Mouse (Mus musculus) embryonic facial prominence, embryonic 13.5 days (tissue): ENCODE data around the gene Hist1h2bc. TPM values are rescaled to one million over a fixed set of nuclear protein-coding genes. Genes with fewer than 3 reads are reported as not detected.

Experiments
- ATAC-seq: fragments of 200-750 bp; cut with Nextera tagmentation; 2 replicates; pipeline ENCODE4 v1.8.0; 2017; ENCODE audit warnings: low read depth; ENCODE audit not compliant: insufficient number of reproducible peaks, insufficient read depth, low FRiP score, low TSS enrichment
- H3K27ac ChIP-seq: fragments of 300-500 bp; sonication (generic); 2 replicates; pipeline ENCODE4 v1.5.1; 2015; ENCODE audit warnings: moderate library complexity, mild to moderate bottlenecking, inconsistent platforms
- H3K27me3 ChIP-seq: fragments of 300-500 bp; sonication (generic); 2 replicates; pipeline ENCODE4 v1.6.1; 2015; ENCODE audit warnings: mild to moderate bottlenecking, inconsistent platforms
- H3K36me3 ChIP-seq: fragments of 300-500 bp; sonication (generic); 2 replicates; pipeline ENCODE4 v1.6.1; 2015; ENCODE audit warnings: mild to moderate bottlenecking, inconsistent platforms
- H3K4me1 ChIP-seq: fragments of 300-500 bp; sonication (generic); 2 replicates; pipeline ENCODE4 v1.6.1; 2015; ENCODE audit warnings: inconsistent platforms
- H3K4me2 ChIP-seq: fragments of 300-500 bp; sonication (generic); 2 replicates; pipeline ENCODE4 v1.6.1; 2015; ENCODE audit warnings: moderate library complexity, mild to moderate bottlenecking, inconsistent platforms
- H3K4me3 ChIP-seq: fragments of 300-500 bp; sonication (generic); 2 replicates; pipeline ENCODE4 v1.5.1; 2015; ENCODE audit warnings: mild to moderate bottlenecking, inconsistent platforms
- H3K9ac ChIP-seq: fragments of 300-500 bp; sonication (generic); 2 replicates; pipeline ENCODE4 v1.6.1; 2015; ENCODE audit warnings: mild to moderate bottlenecking, inconsistent platforms
- H3K9me3 ChIP-seq: fragments of 300-500 bp; sonication (generic); 2 replicates; pipeline ENCODE4 v1.6.1; 2016; ENCODE audit warnings: inconsistent platforms
- WGBS: fragments of 180-500 bp; shearing (Covaris S2); methylation state at CpG from one replicate; pipeline ENCODE4 v1.1.7; 2015; ENCODE audit warnings: mixed read lengths; 5-methylcytosine and 5-hydroxymethylcytosine counted together
- microRNA-seq: library from miRNA; unstranded; fragments of <30 nt; microRNA quantifications from one replicate; pipeline ENCODE4, GENCODE M21; 2016
- polyA plus RNA-seq: library from polyadenylated mRNA; unstranded; fragments of >200 nt; fragmentation: Nextera tagmentation; extraction: Ambion mirVana; gene quantifications from 2 replicates; pipeline ENCODE4 v1.2.1, GENCODE M21; 2015

Hist1h2bc gene
- polyA plus RNA-seq, 1 experiment from 2014 or later, result 39.3 TPM

DNA sequence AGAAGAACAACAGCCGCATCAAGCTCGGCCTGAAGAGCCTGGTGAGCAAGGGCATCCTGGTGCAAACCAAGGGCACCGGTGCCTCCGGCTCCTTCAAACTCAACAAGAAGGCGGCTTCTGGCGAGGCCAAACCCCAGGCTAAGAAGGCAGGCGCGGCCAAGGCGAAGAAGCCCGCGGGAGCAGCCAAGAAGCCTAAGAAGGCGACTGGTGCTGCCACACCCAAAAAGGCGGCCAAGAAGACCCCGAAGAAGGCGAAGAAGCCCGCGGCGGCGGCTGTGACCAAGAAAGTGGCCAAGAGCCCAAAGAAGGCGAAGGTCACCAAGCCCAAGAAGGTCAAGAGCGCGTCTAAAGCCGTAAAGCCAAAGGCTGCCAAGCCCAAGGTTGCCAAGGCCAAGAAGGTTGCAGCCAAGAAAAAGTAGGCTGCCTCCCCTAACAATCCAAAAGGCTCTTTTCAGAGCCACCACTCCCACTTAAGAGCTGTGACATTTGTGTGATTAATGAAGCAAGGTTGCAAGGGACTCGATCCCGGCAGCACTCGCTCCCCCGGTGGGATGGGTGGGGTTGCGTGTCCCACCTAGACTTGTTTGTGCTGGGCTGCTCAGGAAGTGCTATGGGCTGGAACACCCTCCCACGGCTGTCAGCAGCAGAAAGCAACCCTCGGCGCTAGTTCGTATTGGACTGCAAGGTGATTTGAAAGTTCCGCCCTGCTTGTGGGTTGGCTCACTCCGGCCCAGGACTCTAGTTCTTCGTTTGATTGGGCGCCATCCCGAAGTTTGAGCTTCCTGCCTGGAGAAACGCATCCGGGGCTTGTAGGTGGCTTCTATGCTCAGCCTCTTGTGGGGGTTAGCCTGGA, 55.3 kb downstream of the Hist1h2bc start:
- no peaks in the 10 kb centered on the region for H3K27me3 ChIP-seq
- peak overlapping the region; percentile 65 for H3K4me3 ChIP-seq
- peak overlapping the region; percentile 97 for H3K4me2 ChIP-seq
- peak overlapping the region; percentile 99 for H3K27ac ChIP-seq
- no peaks in the 10 kb centered on the region for H3K36me3 ChIP-seq
- no peaks in the 10 kb centered on the region for H3K9me3 ChIP-seq
- under 1% methylated on average over 39 of the region's 39 CpGs for WGBS
- peaks cover 13% of the 10 kb centered on the region for H3K4me1 ChIP-seq
- H3K9ac ChIP-seq, result peak overlapping the region; percentile 89
- ATAC-seq, result peak; percentile 84

DNA sequence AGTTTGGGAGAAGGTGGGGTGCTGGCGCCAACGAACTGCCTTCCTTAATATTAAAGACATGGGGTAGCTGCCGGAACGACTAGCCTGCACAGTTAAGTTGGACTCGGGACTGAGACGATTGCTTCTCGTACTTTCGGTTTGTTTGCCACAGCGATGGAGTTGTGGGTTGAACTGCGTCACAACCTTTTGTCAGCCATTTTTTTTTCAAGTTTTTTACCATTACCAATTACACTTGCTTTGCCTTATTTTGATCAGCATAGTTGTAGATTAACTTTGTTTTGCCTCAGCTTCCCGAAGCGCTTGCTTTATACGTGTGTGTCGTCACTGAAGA, 55.9 kb downstream of the Hist1h2bc start:
- no peaks in the 10 kb centered on the region for H3K9me3 ChIP-seq
- H3K27me3 ChIP-seq, result no peaks in the 10 kb centered on the region
- H3K27ac ChIP-seq, result peak overlapping the region; percentile 99
- peak overlapping the region; percentile 97 for H3K4me2 ChIP-seq
- ATAC-seq, result no peak; the same call in 1 of the 2 replicates
- peak overlapping the region; percentile 89 for H3K9ac ChIP-seq
- peak overlapping the region; percentile 65 for H3K4me3 ChIP-seq
- WGBS, result 1% methylated on average over 14 of the region's 14 CpGs
- H3K4me1 ChIP-seq, result peaks cover 17% of the 10 kb centered on the region
- no peaks in the 10 kb centered on the region for H3K36me3 ChIP-seq

DNA sequence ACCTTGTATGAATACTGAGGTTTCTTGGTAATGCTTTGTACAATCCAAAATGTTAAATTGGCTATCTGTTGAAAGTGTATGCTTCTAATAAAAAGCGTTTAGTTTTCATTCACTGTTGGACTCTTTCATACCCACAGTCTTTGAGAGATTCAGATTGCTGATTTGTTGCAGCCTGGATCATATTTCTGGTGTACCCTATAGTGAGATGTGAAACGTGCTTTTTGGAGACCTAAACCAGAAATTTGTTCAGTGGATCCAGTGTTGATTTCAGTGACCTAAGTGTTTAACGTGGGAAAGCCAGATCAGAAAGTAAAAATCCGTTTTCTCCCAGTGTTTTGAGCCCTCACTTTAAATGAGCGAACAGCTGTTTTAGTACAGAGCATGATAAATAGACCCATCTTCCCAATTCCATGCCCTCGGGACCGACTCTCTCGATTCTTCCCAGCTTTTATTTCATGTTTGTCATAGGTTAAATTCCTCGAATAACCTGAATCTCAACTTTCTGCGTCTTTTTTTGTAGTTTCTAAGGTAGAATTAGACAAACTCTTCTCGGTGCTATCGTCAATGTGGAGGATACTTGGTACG, 56.3 kb downstream of the Hist1h2bc start:
- H3K4me3 ChIP-seq, result peak overlapping the region; percentile 65
- H3K27ac ChIP-seq, result peak overlapping the region; percentile 99
- WGBS, result 25% methylated on average over 13 of the region's 13 CpGs
- peak overlapping the region; percentile 97 for H3K4me2 ChIP-seq
- no peaks in the 10 kb centered on the region for H3K9me3 ChIP-seq
- H3K9ac ChIP-seq, result peak overlapping the region; percentile 89
- no peaks in the 10 kb centered on the region for H3K36me3 ChIP-seq
- no peak for ATAC-seq
- H3K4me1 ChIP-seq, result peaks cover 17% of the 10 kb centered on the region
- H3K27me3 ChIP-seq, result no peaks in the 10 kb centered on the region

DNA sequence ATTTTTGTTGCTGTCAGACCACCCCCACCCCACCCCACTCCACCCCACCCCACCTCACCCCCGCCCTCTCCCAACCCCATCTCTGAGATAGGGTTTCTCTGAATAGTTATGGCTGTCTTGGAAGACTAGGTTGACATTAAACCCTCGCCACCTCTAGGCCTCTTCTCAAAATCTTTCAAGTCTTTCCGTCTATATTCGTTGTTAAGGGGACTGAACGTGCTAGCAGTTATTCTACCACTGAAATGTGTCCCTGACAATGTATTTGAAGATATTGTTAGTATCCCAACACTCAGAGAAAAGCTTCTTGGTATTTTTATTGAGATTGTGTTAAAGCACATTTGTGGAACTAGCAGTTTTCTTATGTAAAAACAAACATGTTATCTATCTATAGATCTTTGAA, 56.9 kb downstream of the Hist1h2bc start:
- peaks cover 17% of the 10 kb centered on the region for H3K4me1 ChIP-seq
- no peaks in the 10 kb centered on the region for H3K27me3 ChIP-seq
- no peaks in the 10 kb centered on the region for H3K36me3 ChIP-seq
- no peak for ATAC-seq
- no peak overlapping the region for H3K9ac ChIP-seq
- peak overlapping the region; percentile 65; the same call in 1 of the 2 replicates for H3K4me3 ChIP-seq
- 47% methylated on average over 5 of the region's 5 CpGs for WGBS
- peak overlapping the region; percentile 97 for H3K4me2 ChIP-seq
- H3K27ac ChIP-seq, result peak overlapping the region; percentile 99
- no peaks in the 10 kb centered on the region for H3K9me3 ChIP-seq

DNA sequence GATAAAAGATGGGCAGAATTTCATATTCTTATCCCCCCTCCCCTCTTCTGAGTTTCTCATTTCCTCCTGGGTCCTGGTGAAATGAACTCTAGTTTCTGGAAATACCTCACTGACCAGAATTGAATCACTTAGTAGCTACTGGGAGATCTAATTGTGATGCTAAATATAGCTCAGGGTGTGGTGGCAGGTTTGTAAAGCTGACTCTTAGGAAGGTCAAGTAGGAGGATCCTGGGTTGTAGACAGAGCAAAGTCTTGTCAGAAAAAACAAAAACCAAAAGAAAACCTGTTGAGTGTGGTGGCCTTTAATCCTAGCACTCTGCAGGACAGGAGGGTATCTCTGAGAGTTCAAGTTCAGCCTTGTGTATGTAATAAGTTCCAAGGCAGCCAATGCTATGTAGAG, 58.0 kb downstream of the Hist1h2bc start:
- Histone ChIP-seq H3K4me1 (peaks cover 18% of the 10 kb centered on the region), H3K27ac (no peak overlapping the region), H3K4me3 (no peak overlapping the region), H3K27me3 (no peaks in the 10 kb centered on the region), H3K36me3 (no peaks in the 10 kb centered on the region), H3K9ac (no peak overlapping the region), H3K4me2 (no peak overlapping the region), H3K9me3 (no peaks in the 10 kb centered on the region)
- no peak for ATAC-seq

Small RNAs within 50 kb of the gene (microRNA-seq; reads per million reads assigned to microRNA genes)
- not detected for gene Gm44350

Other genes with a start within 250 kb of the Hist1h2bc start
- gene Btn1a1, start 218.3 kb upstream of the Hist1h2bc start, polyA plus RNA-seq, result not detected in 2 replicates
- gene Btn2a2, start 195.3 kb upstream of the Hist1h2bc start, polyA plus RNA-seq, result 1.5 and 1.7 TPM in 2 replicates
- gene Hist1h4h, start 153.1 kb upstream of the Hist1h2bc start, polyA plus RNA-seq, result 7.3 and 7.9 TPM in 2 replicates
- 6.6 and 13.4 TPM in 2 replicates for gene Hist1h2af, start 150.3 kb upstream of the Hist1h2bc start, polyA plus RNA-seq
- 5.3 and 6.7 TPM in 2 replicates for gene Hist1h3g, start 148.8 kb upstream of the Hist1h2bc start, polyA plus RNA-seq
- gene Hist1h2bh, start 140.8 kb upstream of the Hist1h2bc start, polyA plus RNA-seq, result 0.98 and 1.4 TPM in 2 replicates
- 1.2 and 1.3 TPM in 2 replicates for gene Hist1h3f, start 140.1 kb upstream of the Hist1h2bc start, polyA plus RNA-seq
- gene Hist1h4f, start 132.6 kb upstream of the Hist1h2bc start, polyA plus RNA-seq, result 2.9 TPM in 1 of 2 replicates, not detected in the other
- gene Hist1h1d, start 130.9 kb upstream of the Hist1h2bc start, polyA plus RNA-seq, result 0.52 and 0.61 TPM in 2 replicates
- gene Hist1h3e, start 121.8 kb upstream of the Hist1h2bc start, polyA plus RNA-seq, result 5.8 and 8.7 TPM in 2 replicates
- gene Hist1h2ae, start 113.0 kb upstream of the Hist1h2bc start, polyA plus RNA-seq, result 108 and 115 TPM in 2 replicates
- gene Hist1h2bg, start 112.8 kb upstream of the Hist1h2bc start, polyA plus RNA-seq, result 7.5 and 10.6 TPM in 2 replicates
- gene Hist1h2bf, start 110.0 kb upstream of the Hist1h2bc start, polyA plus RNA-seq, result 12.2 and 13.4 TPM in 2 replicates
- 1.7 and 3.1 TPM in 2 replicates for gene Hist1h2ad, start 109.8 kb upstream of the Hist1h2bc start, polyA plus RNA-seq
- 7.6 and 8.4 TPM in 2 replicates for gene Hist1h3d, start 108.4 kb upstream of the Hist1h2bc start, polyA plus RNA-seq
- gene Hist1h4d, start 102.6 kb upstream of the Hist1h2bc start, polyA plus RNA-seq, result 141 and 160 TPM in 2 replicates
- gene Hist1h2be, start 63.1 kb upstream of the Hist1h2bc start, polyA plus RNA-seq, result 3.3 and 4.1 TPM in 2 replicates
- 24.8 and 26.3 TPM in 2 replicates for gene Hist1h1e, start 61.6 kb upstream of the Hist1h2bc start, polyA plus RNA-seq
- 1.2 and 1.4 TPM in 2 replicates for gene Hist1h2ac, start 251 bp upstream of the Hist1h2bc start, polyA plus RNA-seq
- not detected in 2 replicates for gene Hist1h1t, start 11.6 kb downstream of the Hist1h2bc start, polyA plus RNA-seq
- gene Hist1h4c, start 14.3 kb downstream of the Hist1h2bc start, polyA plus RNA-seq, result 6.3 and 9.0 TPM in 2 replicates
- 5.1 and 6.5 TPM in 2 replicates for gene Hfe, start 26.7 kb downstream of the Hist1h2bc start, polyA plus RNA-seq
- gene Hist1h1c, start 54.6 kb downstream of the Hist1h2bc start, polyA plus RNA-seq, result 25.0 and 28.9 TPM in 2 replicates
- gene Hist1h3c, start 61.4 kb downstream of the Hist1h2bc start, polyA plus RNA-seq, result 11.3 and 14.4 TPM in 2 replicates
- gene Hist1h2bb, start 62.5 kb downstream of the Hist1h2bc start, polyA plus RNA-seq, result 3.5 and 4.2 TPM in 2 replicates
- gene Hist1h2ab, start 66.9 kb downstream of the Hist1h2bc start, polyA plus RNA-seq, result 53.1 and 58.6 TPM in 2 replicates
- 15.6 and 18.1 TPM in 2 replicates for gene Hist1h3b, start 68.1 kb downstream of the Hist1h2bc start, polyA plus RNA-seq
- gene Hist1h4b, start 72.8 kb downstream of the Hist1h2bc start, polyA plus RNA-seq, result 7.6 and 9.2 TPM in 2 replicates
- not detected in 2 replicates for gene Hist1h4a, start 77.0 kb downstream of the Hist1h2bc start, polyA plus RNA-seq
- gene Hist1h3a, start 78.2 kb downstream of the Hist1h2bc start, polyA plus RNA-seq, result 5.8 and 8.6 TPM in 2 replicates
- 4.5 and 5.9 TPM in 2 replicates for gene Hist1h1a, start 79.5 kb downstream of the Hist1h2bc start, polyA plus RNA-seq
- not detected in 2 replicates for gene Trim38, start 85.7 kb downstream of the Hist1h2bc start, polyA plus RNA-seq
- gene Slc17a2, start 122.8 kb downstream of the Hist1h2bc start, polyA plus RNA-seq, result not detected in 2 replicates
- gene Slc17a3, start 155.2 kb downstream of the Hist1h2bc start, polyA plus RNA-seq, result not detected in 2 replicates
- not detected in 2 replicates for gene Slc17a1, start 183.6 kb downstream of the Hist1h2bc start, polyA plus RNA-seq
- gene Slc17a4, start 230.8 kb downstream of the Hist1h2bc start, polyA plus RNA-seq, result not detected in 2 replicates
- gene Hist1h2ba, start 250.0 kb downstream of the Hist1h2bc start, polyA plus RNA-seq, result not detected in 2 replicates